ENCODE assay signal across 10 mouse cellular contexts in the genomic region with DNA sequence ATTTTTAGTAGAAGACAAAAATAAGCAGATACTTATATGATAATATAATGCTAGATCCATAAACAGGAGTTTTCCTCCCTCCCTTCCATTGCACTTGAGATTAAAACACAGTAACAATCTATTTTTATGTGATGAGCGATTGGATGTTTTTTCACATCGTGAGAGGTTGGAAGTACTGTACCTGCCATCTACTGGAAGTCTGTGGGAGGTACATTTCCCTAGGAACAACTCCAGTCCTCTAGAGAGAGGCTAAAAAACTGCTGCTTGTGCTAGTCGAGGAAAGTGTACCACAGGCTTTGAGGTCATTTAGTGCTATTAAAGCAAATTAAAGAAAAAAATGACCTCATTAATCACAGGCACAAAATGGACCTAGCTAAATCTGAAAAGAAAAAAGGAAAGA. TPM values are rescaled to one million over a fixed set of nuclear protein-coding genes. Genes with fewer than 3 reads are reported as not detected.
DNase-seq lines count a peak whose midpoint lies in the region; TF ChIP-seq lines count a peak whose summit lies in the region.
"Had no signal": no experiment of that assay in that cellular context is flagged by ENCODE, and none has a peak within 500 bp of the region (broad histone marks: within the 10 kb centered on the region; RNA-seq: fewer than 3 reads in every experiment).

No protein-coding gene starts in this region.

- peak; percentile 88 for TF ChIP-seq CTCF in gastrocnemius, adult 2 months (IDR thresholded peaks at IDR 0.05)

- no peak for DNase-seq in gastrocnemius, adult 2 months
- DNase-seq in gastrocnemius, postnatal 14 days: no peak
- DNase-seq in ES-CJ7 (ENCODE audit: low read depth, low spot score): peak; percentile 12
- DNase-seq in embryo, embryonic 10.5 days (ENCODE audit: low spot score): peak; percentile 54
- peak; percentile 17 to 18 for DNase-seq in kidney, postnatal 36 days
- peak; percentile 38 for DNase-seq in retina, adult 2 months (ENCODE audit: low read depth, low spot score)
- no peak for DNase-seq in thymus, postnatal 36 days
- no peak for DNase-seq in urinary bladder, postnatal 4 days (ENCODE audit: low spot score in 2 of 2)

- no peak overlapping the region for H3K4me3 ChIP-seq in gastrocnemius, adult 2 months
- H3K4me3 ChIP-seq: stomach, embryonic 15.5 days had no signal

- intact Hi-C loops in gastrocnemius, adult 2 months (cut with DNase I): loop anchor here (1.0 kb wide), 1 partner anchor 383 kb away; no protein-coding TSS in a partner anchor
- intact Hi-C loops in gastrocnemius, postnatal 14 days (cut with DNase I; ENCODE audit: low total_unique reads): loop anchor here (10.0 kb wide), 1 partner anchor 383 kb away; no protein-coding TSS in a partner anchor

- H3K27ac ChIP-seq in gastrocnemius, adult 2 months: no peak overlapping the region
- H3K27ac ChIP-seq: liver, embryonic 14.5 days; stomach, embryonic 15.5 days had no signal

RNA-seq across cellular contexts. Expression of a gene that starts 48.6 kb away (rescaled TPM):
- 1 to 10 TPM; 2.1 to 2.6 TPM for total RNA-seq in gastrocnemius, adult 2 months (2021)
- total RNA-seq in gastrocnemius, postnatal 14 days (2021): 1 to 10 TPM; 2.3 to 3.9 TPM

Comparison
In these comparisons a context has a peak if more than half of its experiments do, and no peak if none do; other contexts are left out.
1. DNase-seq: peak in ES-CJ7 (single experiment), embryo, embryonic 10.5 days (single experiment), kidney, postnatal 36 days (2 of 2) and retina, adult 2 months (single experiment); none in gastrocnemius, adult 2 months (single experiment), gastrocnemius, postnatal 14 days (single experiment), thymus, postnatal 36 days (0 of 2) and urinary bladder, postnatal 4 days (0 of 2).